Comparison of ENCODE assay signal across 31 mouse cellular contexts in genomic region chr19:3647999-3648398, GRCm38 (mm10). TPM values are rescaled to one million over a fixed set of nuclear protein-coding genes. Genes with fewer than 3 reads are reported as not detected.
DNase-seq lines count a peak whose midpoint lies in the region; ATAC-seq lines count a peak whose summit lies in the region.
"Had no signal": no experiment of that assay in that cellular context is flagged by ENCODE, and none has a peak within 500 bp of the region (broad histone marks: within the 10 kb centered on the region; RNA-seq: fewer than 3 reads in every experiment).

No protein-coding gene starts in this region.

- peaks cover 11% of the 10 kb centered on the region for H3K4me1 ChIP-seq in liver, embryonic 12.5 days
- peaks cover 29% of the 10 kb centered on the region for H3K4me1 ChIP-seq in kidney, embryonic 15.5 days
- H3K4me1 ChIP-seq: forebrain, embryonic 15.5 days; hindbrain, embryonic 15.5 days; neural tube, embryonic 13.5 days had no signal

- no peak overlapping the region for H3K9ac ChIP-seq in liver, embryonic 12.5 days
- H3K9ac ChIP-seq in kidney, embryonic 15.5 days = no peak overlapping the region
- H3K9ac ChIP-seq: embryonic facial prominence, embryonic 13.5 days; forebrain, embryonic 15.5 days; hindbrain, embryonic 15.5 days; midbrain, embryonic 12.5 days; neural tube, embryonic 13.5 days had no signal

- H3K9me3 ChIP-seq in liver, embryonic 12.5 days (replicated peaks) = 0 out of 2 replicates have a peak, but pooled peaks cover 5% of the 10 kb centered on the region
- peaks cover 4% of the 10 kb centered on the region; the same call in 1 of the 2 replicates for H3K9me3 ChIP-seq in kidney, embryonic 15.5 days (replicated peaks)
- H3K9me3 ChIP-seq: forebrain, embryonic 15.5 days; hindbrain, embryonic 15.5 days; megakaryocyte, embryonic 14.5 days; neural tube, embryonic 13.5 days had no signal

- H3K4me3 ChIP-seq in liver, embryonic 12.5 days = no peak overlapping the region
- H3K4me3 ChIP-seq in kidney, embryonic 15.5 days (replicated peaks) = no peak overlapping the region
- H3K4me3 ChIP-seq: embryonic facial prominence, embryonic 13.5 days; forebrain, embryonic 10.5 days; forebrain, embryonic 15.5 days; gastrocnemius, adult 2 months; hindbrain, embryonic 15.5 days; layer of hippocampus, adult 2 months; megakaryocyte, embryonic 14.5 days; midbrain, embryonic 12.5 days; myocyte; neural tube, embryonic 13.5 days had no signal

- H3K27me3 ChIP-seq in liver, embryonic 12.5 days (replicated peaks) = no peaks in the 10 kb centered on the region
- H3K27me3 ChIP-seq in kidney, embryonic 15.5 days = no peaks in the 10 kb centered on the region
- H3K27me3 ChIP-seq: embryonic facial prominence, embryonic 13.5 days; forebrain, embryonic 15.5 days; hindbrain, embryonic 15.5 days; midbrain, embryonic 12.5 days; neural tube, embryonic 13.5 days; Patski had no signal

- H3K36me3 ChIP-seq in liver, embryonic 12.5 days = peaks cover 87% of the 10 kb centered on the region
- H3K36me3 ChIP-seq in kidney, embryonic 15.5 days = peaks cover 81% of the 10 kb centered on the region

- H3K27ac ChIP-seq in liver, embryonic 12.5 days = no peak overlapping the region
- H3K27ac ChIP-seq in kidney, embryonic 15.5 days = peak overlapping the region; percentile 81
- H3K27ac ChIP-seq: embryonic facial prominence, embryonic 13.5 days; forebrain, embryonic 10.5 days; forebrain, embryonic 15.5 days; gastrocnemius, adult 2 months; hindbrain, embryonic 15.5 days; layer of hippocampus, adult 2 months; midbrain, embryonic 12.5 days; neural tube, embryonic 13.5 days had no signal

- ATAC-seq in liver, embryonic 12.5 days = 0 out of 2 replicates have a peak, but pooled peaks have one; percentile 33
- ATAC-seq in kidney, embryonic 15.5 days (replicated peaks; ENCODE audit: low FRiP score) = peak; percentile 34; the same call in 1 of the 2 replicates
- ATAC-seq in frontal cortex, adult (ENCODE audit: low TSS enrichment) = no peak
- ATAC-seq: forebrain, embryonic 15.5 days; inflammation-experienced regulatory T-cells, adult 6 months; lung, postnatal 0 days; Patski had no signal

- no peak for DNase-seq in liver
- DNase-seq in kidney, postnatal 25 days = peak; percentile 47 to 72
- no peak for DNase-seq in thymus, postnatal 14 days
- DNase-seq in layer of hippocampus, postnatal 36 days = no peak
- DNase-seq: adrenal gland, postnatal 14 days; cerebellum, adult 11-12 months; cerebellum, adult 9-11 months; embryo, embryonic 11 days; gastrocnemius, adult 2 months; gastrocnemius, postnatal 36 days; heart, adult 18-20 months; left cerebral cortex, postnatal 4 days; lung, adult 18-20 months; lung, postnatal 4 days; thymus, postnatal 4 days had no signal

- WGBS in liver, embryonic 12.5 days (ENCODE audit: insufficient replicate concordance) = 72% methylated on average over 3 of the region's 3 CpGs
- WGBS in kidney, embryonic 15.5 days = 86% methylated on average over 3 of the region's 3 CpGs

- no peak overlapping the region for H3K4me2 ChIP-seq in liver, embryonic 12.5 days
- H3K4me2 ChIP-seq in kidney, embryonic 15.5 days = no peak overlapping the region
- H3K4me2 ChIP-seq: embryonic facial prominence, embryonic 13.5 days; forebrain, embryonic 15.5 days; heart, embryonic 11.5 days; hindbrain, embryonic 15.5 days; midbrain, embryonic 12.5 days; neural tube, embryonic 13.5 days had no signal

RNA-seq across cellular contexts. Expression of gene Lrp5, which starts 38.4 kb away (rescaled TPM):
- 2.7 TPM in 2 replicates for polyA plus RNA-seq in liver, embryonic 12.5 days (2016; fragmentation: Nextera tagmentation; extraction: Ambion mirVana)
- 5.8 and 6.9 TPM in 2 replicates for polyA plus RNA-seq in kidney, embryonic 15.5 days (2015; fragmentation: Nextera tagmentation; extraction: Ambion mirVana)
- total RNA-seq in layer of hippocampus, postnatal 36 days (2021) = 10 to 100 TPM; 10.2 to 11.4 TPM

Comparison
In these comparisons a context has a peak if more than half of its experiments do, and no peak if none do; other contexts are left out.
1. DNase-seq: peak in kidney, postnatal 25 days (2 of 2); none in liver (single experiment), thymus, postnatal 14 days (single experiment) and layer of hippocampus, postnatal 36 days (0 of 2).